In genomic region chr7:46814012-46814411, GRCm38 (mm10) we compare ENCODE assay signal across 51 mouse cellular contexts. TPM values are rescaled to one million over a fixed set of nuclear protein-coding genes. Genes with fewer than 3 reads are reported as not detected.
"Had no signal": no experiment of that assay in that cellular context is flagged by ENCODE, and none has a peak within 500 bp of the region (broad histone marks: within the 10 kb centered on the region; RNA-seq: fewer than 3 reads in every experiment).

No protein-coding gene starts in this region.

- H3K4me3 ChIP-seq: heart, embryonic 10.5 days; heart, embryonic 12.5 days; heart, embryonic 13.5 days; heart, embryonic 15.5 days; hindbrain, embryonic 10.5 days; hindbrain, embryonic 12.5 days; hindbrain, embryonic 13.5 days; hindbrain, embryonic 15.5 days; intestine, embryonic 15.5 days; kidney, embryonic 15.5 days; layer of hippocampus, adult 2 months had no signal

- ATAC-seq: hindbrain, embryonic 16.5 days; hindbrain, postnatal 0 days; inflammation-experienced regulatory T-cells, adult 6 months; intestine, embryonic 15.5 days; intestine, embryonic 16.5 days; intestine, postnatal 0 days had no signal

- H3K4me2 ChIP-seq: heart, embryonic 11.5 days; heart, embryonic 12.5 days; heart, embryonic 13.5 days; heart, embryonic 15.5 days; hindbrain, embryonic 12.5 days; hindbrain, embryonic 13.5 days; hindbrain, embryonic 14.5 days; hindbrain, embryonic 15.5 days; intestine, embryonic 15.5 days; kidney, embryonic 15.5 days had no signal

- H3K9me3 ChIP-seq: heart, embryonic 10.5 days; heart, embryonic 12.5 days; heart, embryonic 13.5 days; heart, embryonic 15.5 days; hindbrain, embryonic 10.5 days; hindbrain, embryonic 12.5 days; hindbrain, embryonic 13.5 days; hindbrain, embryonic 15.5 days; intestine, embryonic 15.5 days; kidney, embryonic 15.5 days had no signal

- H3K27ac ChIP-seq: heart, embryonic 10.5 days; heart, embryonic 13.5 days; heart, embryonic 15.5 days; hindbrain, embryonic 10.5 days; hindbrain, embryonic 12.5 days; hindbrain, embryonic 13.5 days; hindbrain, embryonic 14.5 days; hindbrain, embryonic 15.5 days; hindbrain, postnatal 0 days; intestine, embryonic 15.5 days; kidney, embryonic 15.5 days; kidney, postnatal 0 days; layer of hippocampus, adult 2 months had no signal

- H3K4me1 ChIP-seq: heart, embryonic 10.5 days; heart, embryonic 12.5 days; heart, embryonic 13.5 days; heart, embryonic 15.5 days; hindbrain, embryonic 10.5 days; hindbrain, embryonic 12.5 days; hindbrain, embryonic 13.5 days; hindbrain, embryonic 15.5 days; intestine, embryonic 15.5 days; kidney, embryonic 15.5 days had no signal

- H3K27me3 ChIP-seq: heart, embryonic 12.5 days; heart, embryonic 13.5 days; heart, embryonic 15.5 days; hindbrain, embryonic 12.5 days; hindbrain, embryonic 13.5 days; hindbrain, embryonic 15.5 days; intestine, embryonic 15.5 days; kidney, embryonic 15.5 days had no signal

- H3K9ac ChIP-seq: heart, embryonic 12.5 days; heart, embryonic 13.5 days; heart, embryonic 15.5 days; hindbrain, embryonic 12.5 days; hindbrain, embryonic 13.5 days; hindbrain, embryonic 14.5 days; hindbrain, embryonic 15.5 days; intestine, embryonic 15.5 days; kidney, embryonic 15.5 days had no signal

- DNase-seq: heart, postnatal 10 days; heart, postnatal 14 days; heart, postnatal 36 days; heart, postnatal 4 days; kidney, adult 11 months; kidney, adult 18-20 months; kidney, adult 2 months; kidney, adult 8-10 months; kidney, adult 9 months; kidney, postnatal 10 days; kidney, postnatal 14 days; kidney, postnatal 25 days; kidney, postnatal 36 days; kidney, postnatal 4 days; layer of hippocampus, adult 9-11 months; layer of hippocampus, postnatal 36 days had no signal

RNA-seq across cellular contexts. Expression of gene Ldhc, which starts 47.0 kb away (rescaled TPM):
- total RNA-seq: heart, adult 8-10 months; heart, postnatal 10 days; heart, postnatal 14 days; heart, postnatal 25 days; heart, postnatal 36 days; heart, postnatal 4 days; hematopoietic stem cell, adult 5-6 weeks; hindbrain, postnatal 0 days; layer of hippocampus, adult 18-20 months; layer of hippocampus, adult 2 months; layer of hippocampus, adult 8-10 months; layer of hippocampus, postnatal 10 days; layer of hippocampus, postnatal 14 days; layer of hippocampus, postnatal 25 days; layer of hippocampus, postnatal 36 days had no signal
- polyA plus RNA-seq: heart, embryonic 11.5 days; heart, embryonic 12.5 days; heart, embryonic 13.5 days; heart, embryonic 14.5 days; heart, embryonic 15.5 days; heart, embryonic 16.5 days; heart, postnatal 0 days; hindbrain, embryonic 10.5 days; hindbrain, embryonic 11.5 days; hindbrain, embryonic 12.5 days; inflammation-experienced regulatory T-cells, adult 6 months; intestine, embryonic 14.5 days; intestine, embryonic 15.5 days; intestine, embryonic 16.5 days; intestine, postnatal 0 days; kidney, embryonic 14.5 days; kidney, embryonic 16.5 days; kidney, postnatal 0 days; large intestine, adult 2 months had no signal
